Mouse (Mus musculus): ENCODE data around the gene Dcaf4.

- no peak for TF ChIP-seq CTCF (IDR thresholded peaks at IDR 0.05; ENCODE audit: control insufficient read depth, insufficient read depth, insufficient replicate concordance, low read depth, low read length)
- no peak for TF ChIP-seq POLR2A (IDR thresholded peaks at IDR 0.05; ENCODE audit: control insufficient read depth, low read depth, low read length)
Observed at GRCm38 (mm10) chr12:83531992-83532391, 11.7 kb downstream of the Dcaf4 start.

Measured in testis, adult 2 months (tissue).